Mouse (Mus musculus): Measurements from ENCODE around the gene Pdyn.

The Pdyn gene

DNA sequence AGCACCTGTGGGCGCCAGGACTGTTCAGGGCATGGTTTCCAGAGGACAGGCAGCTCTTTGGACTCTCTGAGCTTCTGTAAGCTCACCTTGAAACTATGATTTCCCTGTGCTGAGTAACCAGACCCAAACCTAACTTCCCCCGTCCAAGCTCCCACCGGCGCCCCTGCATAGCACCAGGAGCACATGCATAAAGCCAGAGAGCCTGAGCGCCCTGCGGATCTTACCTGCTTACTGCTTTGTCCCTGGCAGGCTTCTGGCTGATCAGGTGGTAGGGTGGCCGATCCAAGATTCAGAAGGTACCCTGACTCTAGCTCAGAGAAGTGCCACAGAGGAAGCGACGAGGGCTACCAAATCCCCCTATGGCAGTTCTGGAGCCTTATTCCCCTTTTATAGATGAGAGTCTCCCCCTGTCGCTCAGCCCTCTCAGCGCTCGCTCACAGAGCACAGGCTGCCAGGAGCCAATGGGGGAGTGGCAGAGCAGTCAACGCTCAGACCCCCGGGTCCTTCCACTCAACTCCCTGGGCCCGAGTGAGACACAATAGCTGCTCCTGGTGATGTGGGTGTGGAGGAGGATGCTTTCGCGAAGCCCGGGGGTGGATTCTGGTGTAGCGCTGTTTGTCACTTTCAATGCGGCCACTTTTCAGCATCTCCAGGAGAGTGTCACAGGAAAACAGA lies at the start of gene Pdyn:
Gene Pdyn (minus strand): TSS at position 361 of the 675 bp plus-strand sequence.
- DNase-seq (ENCODE audit: low spot score in 2 of 2): peak; percentile 13 to 24

DNA sequence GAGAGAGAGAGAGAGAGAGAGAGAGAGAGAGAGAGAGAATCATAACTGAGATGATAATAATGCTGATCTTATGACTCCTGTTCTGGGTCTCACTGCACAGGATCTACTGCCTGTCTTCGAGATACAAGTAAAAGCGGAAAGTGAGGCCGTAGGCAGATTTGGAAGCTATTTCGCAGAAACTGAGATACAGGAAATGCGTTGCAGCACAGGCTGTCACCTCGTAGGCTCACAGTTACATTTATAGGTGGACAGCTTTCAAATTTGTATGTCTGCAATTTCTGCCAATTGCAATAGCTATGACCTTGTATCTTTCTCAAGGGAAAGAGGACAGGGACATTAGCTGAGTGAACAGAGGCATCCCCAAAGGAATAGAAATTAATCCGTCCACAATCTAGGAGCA lies 42.4 kb upstream of the Pdyn start:
- DNase-seq (ENCODE audit: low spot score in 2 of 2): peak in 1 of 2 experiments; percentile 24

DNA sequence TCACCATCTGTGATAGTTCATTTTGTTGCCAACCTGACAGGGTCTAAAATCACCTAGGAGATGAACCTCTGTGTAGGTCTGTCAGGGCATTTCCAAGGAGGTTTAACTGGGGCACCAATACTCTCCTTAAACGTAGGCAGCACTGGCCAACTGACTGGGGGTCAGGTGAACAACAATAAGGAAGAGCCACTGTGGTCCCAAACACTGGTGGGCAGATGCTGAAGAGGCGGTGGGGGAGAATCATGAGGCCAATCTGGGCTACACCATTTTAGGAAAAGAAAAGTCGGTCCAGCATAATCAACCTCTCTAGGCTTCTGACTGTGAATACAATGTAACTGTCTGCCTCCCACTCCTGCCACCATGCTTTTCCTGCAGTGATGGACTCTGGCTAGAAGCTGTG lies 40.9 kb upstream of the Pdyn start:
- DNase-seq (ENCODE audit: low spot score in 2 of 2): peak; percentile 51 to 70

DNA sequence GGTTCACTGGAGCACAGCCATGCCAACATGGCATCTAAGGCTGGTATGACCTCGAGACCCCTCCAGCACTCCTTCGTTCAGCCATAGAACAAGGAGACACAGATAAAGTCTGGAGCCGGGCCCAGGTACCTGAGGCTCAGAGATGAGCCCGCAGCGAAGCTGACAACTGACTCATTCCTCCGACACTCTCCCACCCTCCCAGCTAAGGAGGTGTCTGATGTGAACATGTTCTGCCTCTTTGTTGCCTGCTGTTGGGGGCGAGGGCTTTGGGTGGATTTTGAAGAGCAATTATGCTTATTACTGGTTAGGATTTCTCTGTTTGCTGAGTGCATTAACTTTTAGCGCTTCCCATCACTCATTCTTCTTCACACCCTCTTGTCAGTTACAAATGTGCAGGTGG lies 34.4 kb upstream of the Pdyn start:
- peak; percentile 29 to 39 for DNase-seq (ENCODE audit: low spot score in 2 of 2)

DNA sequence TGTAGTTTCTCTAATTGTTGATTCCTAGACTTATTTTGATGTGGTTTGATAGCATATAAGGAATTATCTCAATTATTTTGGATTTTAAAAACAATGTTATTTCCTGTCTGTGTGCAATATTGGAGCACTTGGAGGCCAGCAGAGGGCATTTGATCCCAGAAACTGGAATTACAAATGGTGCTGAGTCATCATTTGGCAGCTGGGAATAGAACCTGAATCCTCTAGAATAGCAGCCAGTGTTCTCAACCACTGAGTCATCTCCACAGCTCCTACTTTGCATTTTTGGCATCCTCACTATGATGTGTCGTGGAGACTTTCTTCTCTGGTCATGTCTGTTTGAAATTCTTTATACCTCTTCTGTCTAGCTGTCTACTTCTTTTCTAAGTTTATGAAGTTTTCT lies 30.0 kb upstream of the Pdyn start:
- peak in 1 of 2 experiments; percentile 33 for DNase-seq (ENCODE audit: low spot score in 2 of 2)

DNA sequence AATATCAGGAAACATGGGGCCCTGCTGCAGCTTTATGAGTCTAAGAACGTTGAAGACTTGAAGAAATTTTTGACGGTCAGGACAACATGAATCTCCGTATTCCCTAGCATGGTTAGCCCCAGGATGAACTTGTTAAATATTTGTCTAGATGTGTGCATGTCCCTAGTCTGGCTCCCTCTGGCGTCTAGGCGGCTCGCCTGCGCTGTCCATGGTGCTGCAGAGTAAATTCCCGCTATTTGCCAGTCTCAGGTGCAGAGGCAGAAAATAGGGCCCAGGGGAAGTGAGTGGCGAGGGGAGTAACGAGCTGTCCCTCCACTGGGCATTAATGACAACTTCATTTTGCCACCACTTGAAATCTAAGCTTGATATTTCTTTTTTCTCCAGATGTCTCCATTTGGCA lies 16.0 kb upstream of the Pdyn start:
- no peak for DNase-seq (ENCODE audit: low spot score in 2 of 2)

DNA sequence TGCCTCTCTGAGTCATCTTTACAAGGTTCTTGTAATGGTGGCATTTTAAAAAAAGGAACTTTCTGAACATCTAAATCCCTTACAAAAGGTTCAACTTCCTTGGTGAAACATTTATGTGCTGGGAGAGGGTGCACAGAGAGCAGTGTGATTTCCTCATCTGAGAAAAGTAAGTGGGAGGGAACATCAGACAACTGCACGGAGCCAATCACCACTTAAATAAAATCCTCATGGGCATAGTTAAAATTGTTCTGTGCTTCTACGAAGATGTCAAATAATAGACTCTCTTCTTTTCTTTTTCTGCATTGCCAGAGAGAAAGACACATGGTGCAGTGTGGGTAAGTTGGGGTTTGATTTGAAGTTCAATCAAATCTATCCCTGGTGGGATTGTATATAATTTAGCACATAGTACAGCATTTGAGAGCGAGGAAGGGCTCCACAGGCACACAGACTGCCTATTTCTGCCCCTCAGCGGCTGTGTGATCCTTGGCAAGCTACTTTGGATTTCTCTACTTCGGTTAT lies 13.4 kb upstream of the Pdyn start:
- no peak for DNase-seq (ENCODE audit: low spot score in 2 of 2)

DNA sequence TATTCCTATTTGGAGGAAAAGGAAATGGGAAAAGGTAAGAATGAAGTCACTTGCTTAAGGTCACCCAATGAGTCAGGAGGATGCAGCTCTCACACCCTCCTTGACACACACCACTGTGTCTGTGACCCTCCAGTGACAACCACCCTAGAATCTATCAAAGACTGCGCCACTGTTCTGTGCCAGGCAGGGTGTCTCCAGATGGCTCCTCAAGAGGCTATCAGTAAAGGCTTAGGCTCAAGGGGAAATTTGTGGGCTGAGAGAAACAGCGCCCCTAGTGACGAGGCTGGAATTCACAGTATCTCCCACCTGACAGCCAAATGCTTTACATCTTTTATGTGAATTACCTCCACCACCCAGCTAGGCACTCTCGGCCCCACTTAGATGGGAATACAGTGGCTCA lies 3.6 kb downstream of the Pdyn start:
- DNase-seq (ENCODE audit: low spot score in 2 of 2): peak; percentile 35 to 51

DNA sequence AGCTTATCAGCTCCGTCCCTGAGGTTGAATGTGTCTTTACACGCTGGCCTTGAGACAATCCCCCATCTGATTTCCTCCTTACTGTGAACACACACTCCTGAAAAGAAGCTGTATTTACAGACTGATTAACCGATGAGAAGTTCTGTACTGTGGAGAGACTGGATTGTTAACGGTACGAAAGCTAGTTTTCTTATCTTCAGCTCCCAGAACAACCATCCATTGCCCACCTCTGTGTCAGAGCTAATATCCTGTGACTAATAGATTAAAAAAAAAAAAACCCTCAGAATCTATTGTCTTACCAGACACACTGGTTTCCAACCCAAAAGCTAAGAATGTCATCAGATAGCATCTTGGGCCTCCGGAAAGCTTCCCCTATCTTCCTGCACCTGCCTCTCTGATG lies 5.3 kb downstream of the Pdyn start:
- no peak for DNase-seq (ENCODE audit: low spot score in 2 of 2)

DNA sequence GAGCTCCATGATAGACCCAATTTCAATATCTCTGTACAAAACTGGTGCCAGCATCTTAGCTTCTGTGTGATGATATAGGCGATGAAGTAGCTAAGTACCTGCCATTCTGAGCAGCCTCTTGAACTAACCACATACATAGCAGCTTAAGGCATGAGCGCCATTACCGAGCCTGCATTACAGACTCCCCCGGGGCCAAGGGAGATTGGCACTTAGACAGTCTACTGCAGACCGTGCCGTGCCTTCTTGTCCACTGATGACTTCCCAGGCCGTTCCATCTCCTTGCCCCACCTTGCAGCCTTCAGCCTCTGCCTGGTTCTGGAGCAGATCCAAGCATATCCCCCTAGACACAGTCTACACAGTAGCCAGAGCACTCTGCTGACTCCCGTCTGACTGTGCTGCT lies 7.0 kb downstream of the Pdyn start:
- no peak for DNase-seq (ENCODE audit: low spot score in 2 of 2)

DNA sequence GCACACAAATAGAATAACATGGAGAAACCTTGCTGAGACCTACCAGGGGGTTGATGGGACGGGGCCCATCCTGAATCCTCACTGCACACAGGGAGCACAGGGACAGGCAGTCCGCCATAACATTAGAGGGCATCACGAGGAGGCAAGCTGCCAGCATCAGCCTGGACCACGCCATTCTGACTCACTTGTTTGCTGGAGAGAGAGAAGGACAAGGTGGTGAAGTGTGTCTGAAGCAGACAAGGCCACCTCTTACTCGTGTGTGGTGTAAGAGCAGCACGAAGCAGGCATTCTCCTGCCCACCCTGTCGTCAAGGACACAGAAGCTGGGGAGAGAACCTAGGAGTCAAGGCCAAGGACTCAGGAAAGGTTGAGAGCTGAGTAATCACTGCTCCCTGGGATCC lies 9.9 kb downstream of the Pdyn start:
- no peak for DNase-seq (ENCODE audit: low spot score in 2 of 2)

DNA sequence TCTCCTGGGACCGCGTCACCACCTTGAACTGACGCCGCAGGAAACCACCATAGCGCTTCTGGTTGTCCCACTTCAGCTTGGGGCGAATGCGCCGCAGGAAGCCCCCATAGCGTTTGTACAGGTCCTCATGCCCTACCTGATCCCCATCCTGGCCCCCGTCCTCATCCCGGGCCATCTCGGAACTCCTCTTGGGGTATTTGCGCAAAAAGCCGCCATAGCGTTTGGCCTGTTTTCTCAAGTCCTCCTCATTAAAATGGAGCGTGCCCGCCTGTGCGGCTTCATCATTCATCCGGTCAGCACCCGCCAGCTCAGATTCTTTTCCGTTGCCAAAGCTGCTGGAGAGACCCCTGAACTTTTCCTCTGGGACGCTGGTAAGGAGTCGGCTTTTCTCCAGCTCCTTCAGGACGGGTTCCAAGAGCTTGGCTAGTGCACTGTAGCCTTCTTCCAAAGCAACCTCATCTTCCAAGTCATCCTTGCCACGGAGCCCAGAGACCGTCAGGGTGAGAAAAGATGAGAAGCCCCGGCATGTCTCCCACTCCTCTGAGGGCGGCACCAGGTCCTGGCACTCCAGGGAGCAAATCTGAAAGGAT lies 11.5 kb downstream of the Pdyn start:
- DNase-seq (ENCODE audit: low spot score in 2 of 2): no peak

DNA sequence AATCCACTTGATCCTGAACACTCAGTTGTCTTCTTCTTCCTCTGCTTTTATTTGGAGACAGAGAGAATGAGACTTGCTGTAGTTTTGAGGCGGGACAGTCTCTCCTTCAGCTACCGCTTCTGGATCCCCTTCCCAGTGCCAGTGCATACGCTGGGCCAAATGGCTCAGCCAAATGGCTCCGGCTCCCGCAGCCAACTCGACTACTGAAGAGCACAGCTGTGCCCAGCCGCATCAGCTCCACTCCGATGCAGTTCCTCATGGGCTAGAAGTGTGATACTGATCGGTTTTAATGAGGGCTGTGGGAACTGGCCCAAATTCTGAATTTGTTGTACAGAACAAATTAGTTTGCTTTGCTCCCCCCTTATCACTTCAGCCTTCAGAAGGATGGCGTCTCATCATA lies 12.7 kb downstream of the Pdyn start:
- no peak for DNase-seq (ENCODE audit: low spot score in 2 of 2)

DNA sequence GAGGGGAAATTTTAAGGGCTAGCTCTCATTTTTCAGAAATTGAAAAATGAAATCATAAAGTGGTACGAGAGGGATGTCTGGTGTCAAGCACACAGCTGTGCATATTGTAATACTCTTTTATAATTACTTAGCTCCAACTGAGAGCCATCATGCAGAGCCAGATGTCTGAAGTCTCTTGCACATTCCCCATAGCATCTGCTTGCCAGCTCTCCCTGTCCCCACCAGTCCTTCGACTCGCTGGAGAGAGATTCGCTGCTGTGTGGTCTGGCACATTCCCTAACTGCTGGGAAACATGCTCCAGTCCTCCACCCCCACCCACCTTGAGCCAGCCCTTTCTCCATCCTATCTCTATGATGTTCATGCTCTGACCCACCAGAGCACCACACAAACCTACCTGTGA lies 15.6 kb downstream of the Pdyn start:
- DNase-seq (ENCODE audit: low spot score in 2 of 2): no peak

DNA sequence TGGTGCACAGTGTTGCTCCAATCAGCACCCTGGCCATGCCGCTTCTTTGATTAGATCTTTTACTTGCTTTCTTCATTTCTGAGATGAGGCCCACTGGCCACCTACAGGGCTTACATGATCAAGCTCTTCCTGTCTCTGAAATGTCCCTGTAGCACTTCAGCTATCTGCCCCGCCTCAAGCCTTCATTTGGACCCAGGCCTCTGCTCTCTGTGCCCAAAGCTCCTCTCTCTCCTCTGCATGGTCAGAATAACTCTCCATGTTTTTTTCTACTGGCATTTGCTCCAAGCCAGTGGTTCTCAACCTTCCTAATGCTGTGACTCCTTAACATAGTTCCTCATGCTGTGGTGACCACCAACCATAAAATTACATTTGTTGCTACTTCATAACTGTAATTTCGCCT lies 19.4 kb downstream of the Pdyn start:
- no peak for DNase-seq (ENCODE audit: low spot score in 2 of 2)

DNA sequence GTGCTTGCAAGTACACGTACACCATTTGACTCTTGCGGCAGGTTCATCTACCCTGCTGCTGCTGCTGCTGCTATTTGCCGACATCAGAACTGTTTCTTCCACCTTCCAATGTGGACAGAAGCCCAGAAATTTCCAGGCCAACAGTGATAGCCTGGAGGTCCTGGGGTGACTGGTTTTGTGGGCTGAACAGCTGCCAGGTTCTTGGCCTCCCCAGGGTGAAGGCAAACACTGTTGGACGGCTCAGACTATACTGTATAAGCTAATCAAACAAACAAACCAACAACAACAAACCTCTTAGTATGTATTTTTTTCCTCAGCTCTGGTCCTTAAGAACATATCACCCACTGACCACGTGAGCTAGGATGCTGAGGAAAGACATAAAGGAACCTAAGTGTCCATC lies 20.6 kb downstream of the Pdyn start:
- DNase-seq (ENCODE audit: low spot score in 2 of 2): no peak

DNA sequence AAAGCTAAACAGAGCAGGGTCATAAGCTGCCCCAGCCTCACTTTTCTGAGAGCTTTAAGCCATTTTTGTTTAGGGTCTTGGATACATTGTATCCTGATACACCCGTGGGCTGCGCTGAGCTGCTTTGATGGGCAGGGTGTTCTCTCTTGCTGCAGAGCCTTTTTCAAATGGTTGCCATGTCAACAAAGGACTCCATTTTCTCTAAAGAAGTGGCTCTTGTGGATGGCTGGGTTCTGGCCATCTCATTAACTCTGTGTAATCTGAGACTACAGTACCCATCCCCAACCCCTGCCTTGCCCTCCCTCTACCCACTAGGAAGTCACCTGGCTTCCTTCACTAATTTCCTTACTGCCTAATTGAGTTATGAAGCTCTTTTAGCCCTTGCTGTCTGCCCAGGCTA lies 22.0 kb downstream of the Pdyn start:
- no peak for DNase-seq (ENCODE audit: low spot score in 2 of 2)

DNA sequence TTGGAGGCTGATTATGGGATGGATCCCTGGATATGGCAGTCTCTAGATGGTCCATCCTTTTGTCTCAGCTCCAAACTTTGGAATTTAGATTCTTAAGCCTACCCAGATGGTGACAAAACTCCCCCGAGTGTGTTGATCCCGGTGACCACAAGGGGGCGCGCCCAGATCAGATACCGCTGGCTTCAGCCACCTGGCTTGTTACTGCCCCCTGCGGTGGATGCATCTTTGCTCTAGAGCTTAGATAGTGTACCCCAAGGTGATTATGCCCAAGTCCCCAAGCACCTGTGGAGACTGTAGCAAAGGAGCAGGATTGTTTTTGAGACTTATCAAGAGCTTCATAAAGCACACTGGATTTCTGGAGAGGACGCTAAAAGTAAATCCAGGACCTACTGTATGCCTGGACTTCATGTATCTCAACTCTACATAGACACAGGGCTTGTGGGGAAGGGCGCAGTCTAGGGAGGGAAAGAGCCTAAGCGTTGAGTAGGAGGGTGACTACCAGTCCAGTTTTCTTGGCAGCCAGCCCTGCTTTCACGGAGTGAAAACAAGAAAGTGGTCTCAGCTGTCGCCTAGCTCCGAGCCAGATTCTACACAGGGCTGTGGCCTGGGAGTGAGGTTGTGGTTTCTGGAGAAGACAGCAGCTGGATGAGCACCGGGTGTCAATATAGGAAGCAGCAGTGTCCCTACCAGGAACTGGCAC lies 24.6 kb downstream of the Pdyn start:
- peak; percentile 84 for DNase-seq (ENCODE audit: low spot score in 2 of 2)

DNA sequence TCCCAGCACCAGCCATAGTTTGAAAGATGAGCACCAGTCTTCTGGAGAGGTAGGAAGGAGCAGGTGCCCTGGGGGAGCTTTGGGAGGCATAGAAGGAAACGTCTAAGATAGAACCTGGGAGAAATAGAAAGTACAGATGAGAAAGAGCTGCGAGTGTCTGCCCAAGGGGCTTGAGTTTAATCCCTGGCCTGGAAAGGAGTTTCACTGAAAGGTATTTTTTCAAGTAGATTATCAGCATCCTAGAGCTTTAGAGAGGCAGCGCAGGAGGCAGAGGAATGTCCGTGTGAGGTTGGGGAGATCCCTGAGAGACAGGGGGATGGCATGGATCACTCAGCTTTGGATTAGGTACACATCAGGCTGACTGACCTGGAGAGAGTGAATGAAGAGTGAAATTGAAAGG lies 27.7 kb downstream of the Pdyn start:
- DNase-seq (ENCODE audit: low spot score in 2 of 2): no peak

DNA sequence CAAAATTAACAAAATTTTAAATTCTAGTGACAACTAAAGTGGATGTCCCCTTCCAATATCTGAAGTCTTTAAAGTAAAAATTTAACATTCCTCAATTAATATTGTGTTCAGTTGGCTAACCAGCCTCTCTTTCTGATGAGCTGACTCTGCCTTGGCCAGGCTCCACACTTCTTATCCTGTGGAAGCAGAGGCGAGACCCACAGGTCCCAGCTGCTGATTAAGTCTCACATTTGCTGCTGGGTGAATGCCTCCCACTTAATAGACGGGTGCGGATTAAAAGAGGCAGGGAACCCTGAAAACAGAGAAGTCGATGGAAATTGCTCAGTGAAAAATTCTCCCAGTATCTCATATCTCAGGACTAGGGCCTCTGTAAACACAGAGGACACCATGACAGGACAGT lies 37.2 kb downstream of the Pdyn start:
- DNase-seq (ENCODE audit: low spot score in 2 of 2): no peak

DNA sequence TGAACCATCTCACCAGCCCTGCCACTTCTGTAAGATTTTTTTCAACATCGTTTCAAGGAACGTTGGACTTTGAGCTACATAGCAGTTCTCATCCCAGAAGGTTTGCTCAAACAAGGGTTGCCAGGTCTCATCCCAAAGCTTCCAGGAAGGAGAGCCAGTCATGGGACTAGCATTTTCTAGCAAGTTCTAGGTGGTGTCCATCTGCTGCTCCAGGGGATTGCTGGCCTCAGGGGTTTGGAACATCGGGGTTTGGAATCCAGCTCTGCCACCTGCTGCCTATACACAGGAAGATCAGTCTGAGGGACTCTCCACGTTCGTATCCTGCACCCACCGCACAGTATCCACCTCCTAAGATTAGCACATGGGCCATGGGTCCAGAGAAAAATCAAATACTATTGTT lies 39.6 kb downstream of the Pdyn start:
- DNase-seq (ENCODE audit: low spot score in 2 of 2): no peak

DNA sequence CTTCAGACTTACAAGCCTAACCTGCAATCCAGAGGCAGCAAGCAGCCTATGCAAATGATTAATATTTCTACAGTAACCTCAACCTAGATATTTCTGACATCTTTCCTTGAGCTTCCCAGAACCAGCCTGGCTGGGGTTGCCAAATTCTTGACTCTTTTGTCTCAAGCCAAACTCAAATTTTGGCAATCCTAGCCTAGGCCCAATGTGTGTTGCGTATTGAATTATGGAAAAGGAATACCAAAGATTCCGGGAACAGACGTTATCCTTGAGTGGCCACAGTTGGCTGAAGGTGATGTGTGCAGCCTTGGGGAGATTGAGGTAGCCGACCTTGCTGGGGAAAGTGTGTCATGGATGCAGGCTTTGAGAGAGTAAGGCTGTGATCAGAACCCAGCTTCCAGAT lies 40.8 kb downstream of the Pdyn start:
- DNase-seq (ENCODE audit: low spot score in 2 of 2): no peak

DNA sequence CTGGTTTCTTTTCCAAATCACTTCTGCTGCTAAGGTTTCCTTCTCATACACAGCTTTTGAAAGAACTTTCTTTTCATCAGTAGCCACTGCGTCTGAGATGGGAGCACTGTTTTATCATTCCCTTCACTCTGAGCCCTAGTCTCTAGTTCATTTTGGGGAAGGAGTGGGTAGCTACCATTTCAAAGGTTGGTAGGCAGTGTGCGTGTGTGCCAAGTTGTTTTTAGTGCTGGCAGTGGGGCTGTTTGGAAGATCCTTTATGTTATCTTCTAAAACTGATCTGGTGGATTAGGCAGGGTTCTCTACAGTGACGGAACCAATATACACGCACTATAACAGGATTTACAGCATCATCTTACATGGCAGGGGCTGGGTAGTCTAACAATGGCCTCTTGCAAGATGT lies 44.6 kb downstream of the Pdyn start:
- DNase-seq (ENCODE audit: low spot score in 2 of 2): no peak
